In genomic region chr5:114978473-114978872, GRCm38 (mm10) we compare ENCODE assay signal across 14 mouse cellular contexts. TPM values are rescaled to one million over a fixed set of nuclear protein-coding genes. Genes with fewer than 3 reads are reported as not detected.
A peak's percentile ranks its signal among the peaks of the same experiment; 100 is the strongest.
DNase-seq lines count a peak whose midpoint lies in the region; ATAC-seq and TF ChIP-seq lines count a peak whose summit lies in the region.
"Had no signal": no experiment of that assay in that cellular context is flagged by ENCODE, and none has a peak within 500 bp of the region (broad histone marks: within the 10 kb centered on the region; RNA-seq: fewer than 3 reads in every experiment).

No protein-coding gene starts in this region.

- no peaks in the 10 kb centered on the region for H3K9me3 ChIP-seq in lung, embryonic 14.5 days (ENCODE audit: low read depth, low read length)
- no peaks in the 10 kb centered on the region for H3K9me3 ChIP-seq in limb, embryonic 15.5 days
- H3K9me3 ChIP-seq: forebrain, embryonic 12.5 days; heart, embryonic 10.5 days; midbrain, embryonic 15.5 days; stomach, embryonic 15.5 days had no signal

- 49% methylated on average over 11 of the region's 11 CpGs for WGBS in lung, embryonic 14.5 days
- WGBS in limb, embryonic 15.5 days = 59% methylated on average over 11 of the region's 11 CpGs

- no peak overlapping the region for H3K9ac ChIP-seq in lung, embryonic 14.5 days
- H3K9ac ChIP-seq in limb, embryonic 15.5 days = no peak overlapping the region
- H3K9ac ChIP-seq: forebrain, embryonic 12.5 days; midbrain, embryonic 15.5 days; stomach, embryonic 15.5 days had no signal

- 0 out of 2 replicates have a peak, but pooled peaks cover 2% of the 10 kb centered on the region for H3K4me1 ChIP-seq in lung, embryonic 14.5 days (ENCODE audit: insufficient read depth)
- peaks cover 14% of the 10 kb centered on the region for H3K4me1 ChIP-seq in limb, embryonic 15.5 days

- intact Hi-C loops in gastrocnemius, adult 2 months (cut with DNase I) = loop anchor here (5.0 kb wide), 2 partner anchors 209 to 259 kb away; partner anchors contain the start of gene Pop5

- no peak for ATAC-seq in lung, embryonic 14.5 days (ENCODE audit: insufficient read depth)
- no peak for ATAC-seq in limb, embryonic 15.5 days (ENCODE audit: insufficient number of reproducible peaks, low FRiP score, low TSS enrichment, low read depth)
- no peak for ATAC-seq in megakaryocyte, adult 5-6 weeks (ENCODE audit: poor library complexity, severe bottlenecking)

- H3K27ac ChIP-seq in gastrocnemius, adult 2 months = no peak overlapping the region
- no peak overlapping the region for H3K27ac ChIP-seq in lung, embryonic 14.5 days (ENCODE audit: low read depth)
- no peak overlapping the region for H3K27ac ChIP-seq in limb, embryonic 15.5 days
- H3K27ac ChIP-seq: forebrain, embryonic 12.5 days; midbrain, embryonic 15.5 days; stomach, embryonic 15.5 days had no signal

- no peak overlapping the region for H3K4me3 ChIP-seq in gastrocnemius, adult 2 months
- no peak overlapping the region for H3K4me3 ChIP-seq in lung, embryonic 14.5 days (ENCODE audit: low read depth, low read length)
- H3K4me3 ChIP-seq in limb, embryonic 15.5 days = no peak overlapping the region

- no peak for TF ChIP-seq CTCF in gastrocnemius, adult 2 months (IDR thresholded peaks at IDR 0.05)
- TF ChIP-seq CTCF in lung, embryonic 14.5 days (IDR thresholded peaks at IDR 0.05; ENCODE audit: low read depth) = no peak

- no peaks in the 10 kb centered on the region for H3K36me3 ChIP-seq in lung, embryonic 14.5 days (ENCODE audit: insufficient read depth)
- no peaks in the 10 kb centered on the region for H3K36me3 ChIP-seq in limb, embryonic 15.5 days
- H3K36me3 ChIP-seq: forebrain, embryonic 12.5 days; heart, embryonic 10.5 days; midbrain, embryonic 15.5 days; stomach, embryonic 15.5 days had no signal

- peak; percentile 35 for DNase-seq in gastrocnemius, adult 2 months
- DNase-seq in gastrocnemius, adult 18-20 months (ENCODE audit: low spot score) = no peak
- DNase-seq in lung, embryonic 14.5 days = peak; percentile 60
- no peak for DNase-seq in lung, postnatal 14 days
- DNase-seq in cerebellum, adult 8-10 months = peak; percentile 18
- no peak for DNase-seq in thymus, postnatal 4 days

- peak overlapping the region; percentile 76 for H3K4me2 ChIP-seq in lung, embryonic 14.5 days
- H3K4me2 ChIP-seq in limb, embryonic 15.5 days = peak overlapping the region; percentile 89; the same call in 1 of the 2 replicates

- H3K27me3 ChIP-seq in lung, embryonic 14.5 days (ENCODE audit: insufficient read depth, low read length) = no peaks in the 10 kb centered on the region
- no peaks in the 10 kb centered on the region for H3K27me3 ChIP-seq in limb, embryonic 15.5 days
- H3K27me3 ChIP-seq: forebrain, embryonic 12.5 days; midbrain, embryonic 15.5 days; stomach, embryonic 15.5 days had no signal

RNA-seq across cellular contexts. Expression of gene Hnf1a, which starts 7.6 kb away (rescaled TPM):
- not detected for total RNA-seq in gastrocnemius, adult 2 months (2021)
- not detected for total RNA-seq in gastrocnemius, adult 18-20 months (2021)
- 0.05 TPM in 1 of 2 replicates, not detected in the other for polyA plus RNA-seq in lung, embryonic 14.5 days (2014; fragmentation: Nextera tagmentation; extraction: Ambion mirVana)
- not detected in 2 replicates for polyA plus RNA-seq in limb, embryonic 15.5 days (2015; fragmentation: Nextera tagmentation; extraction: Ambion mirVana)
- total RNA-seq in megakaryocyte, adult 5-6 weeks (2015) = not detected in 2 replicates
- total RNA-seq in megakaryocyte, adult 5-6 weeks (2017) = not detected in 2 replicates
- total RNA-seq: left cerebral cortex, postnatal 25 days had no signal
- polyA plus RNA-seq: cortical plate, adult 2 months; forebrain, embryonic 12.5 days had no signal

RNA-seq across cellular contexts. Expression of gene Sppl3, which starts 32.5 kb away (rescaled TPM):
- 10 to 100 TPM; 20.1 to 20.8 TPM for total RNA-seq in gastrocnemius, adult 2 months (2021)
- 10 to 100 TPM; 17.7 to 20.4 TPM for total RNA-seq in gastrocnemius, adult 18-20 months (2021)
- 32.8 and 39.6 TPM in 2 replicates for polyA plus RNA-seq in lung, embryonic 14.5 days (2014; fragmentation: Nextera tagmentation; extraction: Ambion mirVana)
- polyA plus RNA-seq in limb, embryonic 15.5 days (2015; fragmentation: Nextera tagmentation; extraction: Ambion mirVana) = 18.6 and 19.9 TPM in 2 replicates
- 33.1 and 33.6 TPM in 2 replicates for total RNA-seq in megakaryocyte, adult 5-6 weeks (2015)
- 22.8 and 24.6 TPM in 2 replicates for total RNA-seq in megakaryocyte, adult 5-6 weeks (2017)

RNA-seq across cellular contexts. Expression of gene 2210016L21Rik, which starts 36.5 kb away (rescaled TPM):
- 10 to 100 TPM; 24.7 to 26.6 TPM for total RNA-seq in gastrocnemius, adult 2 months (2021)
- 10 to 100 TPM; 17.1 to 24.1 TPM for total RNA-seq in gastrocnemius, adult 18-20 months (2021)
- polyA plus RNA-seq in lung, embryonic 14.5 days (2014; fragmentation: Nextera tagmentation; extraction: Ambion mirVana) = 44.3 and 50.6 TPM in 2 replicates
- 58.8 and 63.3 TPM in 2 replicates for polyA plus RNA-seq in limb, embryonic 15.5 days (2015; fragmentation: Nextera tagmentation; extraction: Ambion mirVana)
- total RNA-seq in megakaryocyte, adult 5-6 weeks (2015) = 6.3 and 10.3 TPM in 2 replicates
- total RNA-seq in megakaryocyte, adult 5-6 weeks (2017) = 7.3 and 8.1 TPM in 2 replicates

RNA-seq across cellular contexts. Expression of gene Oasl1, which starts 55.4 kb away (rescaled TPM):
- under 1 TPM in 1 of 2 experiments, not detected in 1; 0.64 TPM for total RNA-seq in gastrocnemius, adult 2 months (2021)
- total RNA-seq in gastrocnemius, adult 18-20 months (2021) = under 1 TPM in 1 of 2 experiments, not detected in 1; 0.31 TPM
- 0.50 TPM in 2 replicates for polyA plus RNA-seq in lung, embryonic 14.5 days (2014; fragmentation: Nextera tagmentation; extraction: Ambion mirVana)
- 0.66 and 1.1 TPM in 2 replicates for polyA plus RNA-seq in limb, embryonic 15.5 days (2015; fragmentation: Nextera tagmentation; extraction: Ambion mirVana)
- 4.3 and 9.3 TPM in 2 replicates for total RNA-seq in megakaryocyte, adult 5-6 weeks (2015)
- 1.3 and 2.4 TPM in 2 replicates for total RNA-seq in megakaryocyte, adult 5-6 weeks (2017)
- polyA plus RNA-seq: heart, embryonic 10.5 days had no signal

Comparison
In these comparisons a context has a peak if more than half of its experiments do, and no peak if none do; other contexts are left out.
1. DNase-seq: peak in gastrocnemius, adult 2 months (single experiment), lung, embryonic 14.5 days (single experiment) and cerebellum, adult 8-10 months (single experiment); none in gastrocnemius, adult 18-20 months (single experiment), lung, postnatal 14 days (single experiment) and thymus, postnatal 4 days (single experiment).